In the genomic region with DNA sequence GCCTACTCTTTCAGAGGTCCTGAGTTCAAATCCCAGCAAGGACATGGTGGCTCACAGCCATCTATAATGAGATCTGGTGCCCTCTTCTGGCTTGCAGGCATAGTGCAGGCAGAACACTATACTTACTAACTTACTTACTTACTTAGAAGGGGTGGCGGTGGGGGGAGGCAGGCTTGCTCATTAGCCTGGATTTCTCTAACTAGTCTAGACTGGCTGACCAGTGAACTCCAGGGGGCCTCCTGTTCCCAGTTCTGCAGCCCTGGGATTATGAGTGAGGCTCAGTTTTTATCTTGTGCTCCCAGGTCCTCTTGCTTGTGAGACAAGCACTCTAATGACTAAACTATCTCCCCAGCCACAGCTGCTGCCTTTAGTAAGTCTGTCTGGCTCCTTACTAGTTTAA, we compare ENCODE assay signal across 11 mouse cellular contexts. TPM values are rescaled to one million over a fixed set of nuclear protein-coding genes. Genes with fewer than 3 reads are reported as not detected.
A peak's percentile ranks its signal among the peaks of the same experiment; 100 is the strongest.
DNase-seq lines count a peak whose midpoint lies in the region; ATAC-seq and TF ChIP-seq lines count a peak whose summit lies in the region.
"Had no signal": no experiment of that assay in that cellular context is flagged by ENCODE, and none has a peak within 500 bp of the region (broad histone marks: within the 10 kb centered on the region; RNA-seq: fewer than 3 reads in every experiment).

No protein-coding gene starts in this region.

- no peak for ATAC-seq in intestine, postnatal 0 days
- no peak for ATAC-seq in intestine, embryonic 16.5 days
- ATAC-seq in erythroid progenitor cell, adult 5-6 weeks (replicated peaks; ENCODE audit: low FRiP score, poor library complexity, severe bottlenecking): peak; percentile 70; the same call in 1 of the 2 replicates
- ATAC-seq in megakaryocyte-erythroid progenitor cell, adult 5-6 weeks (replicated peaks; ENCODE audit: low FRiP score, low TSS enrichment, poor library complexity, severe bottlenecking): peak; percentile 92
- no peak for ATAC-seq in midbrain, embryonic 13.5 days
- ATAC-seq: intestine, embryonic 15.5 days had no signal

- no peak overlapping the region for H3K27ac ChIP-seq in intestine, postnatal 0 days (ENCODE audit: low read depth, low read length)
- no peak overlapping the region for H3K27ac ChIP-seq in intestine, embryonic 16.5 days (ENCODE audit: low read length)
- H3K27ac ChIP-seq in midbrain, embryonic 13.5 days: no peak overlapping the region
- H3K27ac ChIP-seq: intestine, embryonic 15.5 days; macrophage had no signal

- H3K4me3 ChIP-seq in intestine, postnatal 0 days (ENCODE audit: low read depth, low read length): no peak overlapping the region
- H3K4me3 ChIP-seq in intestine, embryonic 16.5 days (ENCODE audit: low read length): no peak overlapping the region
- no peak overlapping the region for H3K4me3 ChIP-seq in midbrain, embryonic 13.5 days (replicated peaks)
- H3K4me3 ChIP-seq: intestine, embryonic 15.5 days had no signal

- WGBS in intestine, postnatal 0 days: 100% methylated on average over 1 of the region's 1 CpGs
- 92% methylated on average over 1 of the region's 1 CpGs for WGBS in intestine, embryonic 16.5 days
- 83% methylated on average over 1 of the region's 1 CpGs for WGBS in midbrain, embryonic 13.5 days

- H3K9ac ChIP-seq in intestine, postnatal 0 days (ENCODE audit: low read depth, low read length): no peak overlapping the region
- H3K9ac ChIP-seq in intestine, embryonic 16.5 days (ENCODE audit: low read depth, low read length): no peak overlapping the region
- H3K9ac ChIP-seq in midbrain, embryonic 13.5 days (replicated peaks): no peak overlapping the region
- H3K9ac ChIP-seq: intestine, embryonic 15.5 days had no signal

- H3K4me2 ChIP-seq in intestine, postnatal 0 days (replicated peaks; ENCODE audit: low read depth): no peak overlapping the region
- no peak overlapping the region for H3K4me2 ChIP-seq in intestine, embryonic 16.5 days (ENCODE audit: low read depth, low read length)
- H3K4me2 ChIP-seq in midbrain, embryonic 13.5 days (replicated peaks): no peak overlapping the region
- H3K4me2 ChIP-seq: intestine, embryonic 15.5 days had no signal

- H3K27me3 ChIP-seq in intestine, postnatal 0 days (replicated peaks; ENCODE audit: control insufficient read depth, insufficient read depth, low read length): no peaks in the 10 kb centered on the region
- H3K27me3 ChIP-seq in intestine, embryonic 16.5 days (replicated peaks; ENCODE audit: control insufficient read depth, insufficient read depth, low read length): no peaks in the 10 kb centered on the region
- no peaks in the 10 kb centered on the region for H3K27me3 ChIP-seq in midbrain, embryonic 13.5 days
- H3K27me3 ChIP-seq: intestine, embryonic 15.5 days had no signal

- peak; percentile 72 for TF ChIP-seq CTCF in intestine, postnatal 0 days (IDR thresholded peaks at IDR 0.05; ENCODE audit: low read depth)

- no peaks in the 10 kb centered on the region for H3K4me1 ChIP-seq in intestine, postnatal 0 days (replicated peaks; ENCODE audit: control insufficient read depth, insufficient read depth, low read length)
- peaks cover 7% of the 10 kb centered on the region for H3K4me1 ChIP-seq in intestine, embryonic 16.5 days (ENCODE audit: control insufficient read depth, insufficient read depth, low read length)
- H3K4me1 ChIP-seq in midbrain, embryonic 13.5 days (replicated peaks): no peaks in the 10 kb centered on the region; the same call in 1 of the 2 replicates

- H3K36me3 ChIP-seq in intestine, postnatal 0 days (ENCODE audit: control insufficient read depth, insufficient read depth): peaks cover 82% of the 10 kb centered on the region
- H3K36me3 ChIP-seq in intestine, embryonic 16.5 days (ENCODE audit: control insufficient read depth, insufficient read depth, low read length): peaks cover 33% of the 10 kb centered on the region
- H3K36me3 ChIP-seq in midbrain, embryonic 13.5 days: peaks cover 86% of the 10 kb centered on the region

- no peaks in the 10 kb centered on the region for H3K9me3 ChIP-seq in intestine, postnatal 0 days (ENCODE audit: control insufficient read depth)
- H3K9me3 ChIP-seq in intestine, embryonic 16.5 days (ENCODE audit: control insufficient read depth, low read length): no peaks in the 10 kb centered on the region
- no peaks in the 10 kb centered on the region for H3K9me3 ChIP-seq in midbrain, embryonic 13.5 days
- H3K9me3 ChIP-seq: intestine, embryonic 15.5 days had no signal

- peak; percentile 42 for DNase-seq in ES-CJ7 (ENCODE audit: low read depth, low spot score)
- DNase-seq in T-cell, adult 2 months (ENCODE audit: low spot score): no peak
- DNase-seq in adrenal gland, adult 18-20 months (ENCODE audit: low spot score in 2 of 2): no peak
- DNase-seq: adrenal gland, adult 8-10 months had no signal

RNA-seq across cellular contexts. Expression of a gene that starts 58.0 kb away (rescaled TPM):
- 2.0 and 2.7 TPM in 2 replicates for polyA plus RNA-seq in intestine, postnatal 0 days (2015; fragmentation: Nextera tagmentation; extraction: Ambion mirVana)
- polyA plus RNA-seq in intestine, embryonic 16.5 days (2015; fragmentation: Nextera tagmentation; extraction: Ambion mirVana): 3.5 and 5.2 TPM in 2 replicates
- not detected in 2 replicates for total RNA-seq in erythroid progenitor cell, adult 5-6 weeks (2015; ENCODE audit: low replicate concordance)
- total RNA-seq in erythroid progenitor cell, adult 5-6 weeks (2017; ENCODE audit: low replicate concordance): not detected in 2 replicates
- total RNA-seq in megakaryocyte-erythroid progenitor cell, adult 5-6 weeks (2014; fragmentation: Nextera tagmentation): 1.0 and 1.4 TPM in 2 replicates
- 0.88 TPM in 1 of 2 replicates, not detected in the other for total RNA-seq in megakaryocyte-erythroid progenitor cell, adult 5-6 weeks (2017)
- total RNA-seq in adrenal gland, adult 18-20 months (2021): not detected
- polyA plus RNA-seq in midbrain, embryonic 13.5 days (2015; fragmentation: Nextera tagmentation; extraction: Ambion mirVana): not detected in 2 replicates

Comparison
In these comparisons a context has a peak if more than half of its experiments do, and no peak if none do; other contexts are left out.
1. ATAC-seq: peak in erythroid progenitor cell, adult 5-6 weeks (single experiment) and megakaryocyte-erythroid progenitor cell, adult 5-6 weeks (single experiment); none in intestine, postnatal 0 days (single experiment), intestine, embryonic 16.5 days (single experiment) and midbrain, embryonic 13.5 days (single experiment).